Mouse (Mus musculus) intestine, embryonic 16.5 days (tissue): ENCODE results near the gene Tcam1. TPM values are rescaled to one million over a fixed set of nuclear protein-coding genes. Genes with fewer than 3 reads are reported as not detected.

Experiments
- ATAC-seq: fragments of 200-750 bp; cut with Nextera tagmentation; 2 replicates; pipeline ENCODE4 v1.8.0; 2017; ENCODE audit warnings: moderate TSS enrichment, moderate library complexity
- H3K27ac ChIP-seq: fragments of 300-500 bp; sonication (generic); 2 replicates; pipeline ENCODE4 v1.5.1; 2014; ENCODE audit warnings: mild to moderate bottlenecking, low read length
- H3K27me3 ChIP-seq: fragments of 300-500 bp; sonication (generic); replicated peaks from 2 replicates; pipeline ENCODE4 v1.6.1; 2014; ENCODE audit warnings: low read length, control low read depth, mixed read lengths; ENCODE audit not compliant: control insufficient read depth, insufficient read depth
- H3K36me3 ChIP-seq: fragments of 300-500 bp; sonication (generic); 2 replicates; pipeline ENCODE4 v1.6.1; 2014; ENCODE audit warnings: low read length, control low read depth; ENCODE audit not compliant: control insufficient read depth, insufficient read depth
- H3K4me1 ChIP-seq: fragments of 300-500 bp; sonication (generic); 2 replicates; pipeline ENCODE4 v1.6.1; 2014; ENCODE audit warnings: low read length, control low read depth, mixed read lengths; ENCODE audit not compliant: control insufficient read depth, insufficient read depth
- H3K4me2 ChIP-seq: fragments of 300-500 bp; sonication (generic); 2 replicates; pipeline ENCODE4 v1.6.1; 2014; ENCODE audit warnings: low read depth, low read length, control low read depth
- H3K4me3 ChIP-seq: fragments of 300-500 bp; sonication (generic); 2 replicates; pipeline ENCODE4 v1.5.1; 2014; ENCODE audit warnings: mild to moderate bottlenecking, low read length
- H3K9ac ChIP-seq: fragments of 300-500 bp; sonication (generic); 2 replicates; pipeline ENCODE4 v1.6.1; 2014; ENCODE audit warnings: low read depth, low read length
- H3K9me3 ChIP-seq: fragments of 300-500 bp; sonication (generic); 2 replicates; pipeline ENCODE4 v1.6.1; 2016; ENCODE audit warnings: low read length, control low read depth; ENCODE audit not compliant: control insufficient read depth
- WGBS: fragments of 180-500 bp; shearing (Covaris S2); extraction: QIAGEN DNeasy Blood & Tissue Kit; methylation state at CpG from one replicate; pipeline ENCODE4 v1.1.7; 2014; 5-methylcytosine and 5-hydroxymethylcytosine counted together
- polyA plus RNA-seq: library from polyadenylated mRNA; unstranded; fragments of >200 nt; fragmentation: Nextera tagmentation; extraction: Ambion mirVana; gene quantifications from 2 replicates; pipeline ENCODE4 v1.2.1, GENCODE M21; 2015

Tcam1 gene
- polyA plus RNA-seq, 1 experiment from 2014 or later, result 0.27 TPM

DNA sequence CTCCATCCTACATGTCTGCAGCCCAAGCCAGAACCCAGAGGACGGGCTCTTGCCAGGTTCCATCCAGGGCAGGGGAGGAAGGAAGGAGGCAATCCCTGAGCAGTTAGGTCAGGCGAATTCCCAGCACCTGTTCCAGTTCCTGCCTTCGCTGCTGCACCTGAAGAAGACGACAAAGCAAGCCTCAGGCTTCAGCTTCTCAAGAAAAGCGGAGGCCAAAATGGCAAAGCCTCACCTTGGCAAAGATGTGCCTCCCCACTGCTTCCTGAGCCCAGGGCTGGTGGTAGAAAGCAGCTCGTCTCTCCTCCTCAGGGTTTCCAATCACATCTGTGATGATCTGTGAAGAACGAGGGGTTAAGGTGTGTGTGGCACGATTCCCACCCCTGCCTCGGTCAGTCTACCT lies 12.5 kb upstream of the Tcam1 start:
- no peak for ATAC-seq

GRCm38 (mm10) chr11:106264988-106265387 lies 11.5 kb upstream of the Tcam1 start:
- Histone ChIP-seq H3K27ac (no peak overlapping the region), H3K4me2 (no peak overlapping the region), H3K27me3 (no peaks in the 10 kb centered on the region), H3K36me3 (peaks cover 43% of the 10 kb centered on the region), H3K4me1 (peaks cover 22% of the 10 kb centered on the region), H3K4me3 (no peak overlapping the region), H3K9ac (no peak overlapping the region), H3K9me3 (no peaks in the 10 kb centered on the region)
- 89% methylated on average over 15 of the region's 15 CpGs for WGBS
- ATAC-seq, result no peak

More for the DNA sequence above, 12.5 kb upstream of the Tcam1 start:
- Histone ChIP-seq H3K4me3 (no peak overlapping the region), H3K4me1 (peaks cover 15% of the 10 kb centered on the region), H3K9ac (no peak overlapping the region), H3K4me2 (no peak overlapping the region), H3K27ac (no peak overlapping the region), H3K27me3 (no peaks in the 10 kb centered on the region), H3K9me3 (no peaks in the 10 kb centered on the region), H3K36me3 (peaks cover 43% of the 10 kb centered on the region)
- WGBS, result 84% methylated on average over 9 of the region's 9 CpGs

GRCm38 (mm10) chr11:106265570-106265969 lies 10.9 kb upstream of the Tcam1 start:
- H3K9me3 ChIP-seq, result no peaks in the 10 kb centered on the region
- ATAC-seq, result no peak
- H3K27ac ChIP-seq, result no peak overlapping the region
- H3K36me3 ChIP-seq, result peaks cover 43% of the 10 kb centered on the region
- 86% methylated on average over 4 of the region's 4 CpGs for WGBS
- H3K4me2 ChIP-seq, result no peak overlapping the region
- no peaks in the 10 kb centered on the region for H3K27me3 ChIP-seq
- H3K4me3 ChIP-seq, result no peak overlapping the region
- no peak overlapping the region for H3K9ac ChIP-seq
- H3K4me1 ChIP-seq, result peaks cover 28% of the 10 kb centered on the region

DNA sequence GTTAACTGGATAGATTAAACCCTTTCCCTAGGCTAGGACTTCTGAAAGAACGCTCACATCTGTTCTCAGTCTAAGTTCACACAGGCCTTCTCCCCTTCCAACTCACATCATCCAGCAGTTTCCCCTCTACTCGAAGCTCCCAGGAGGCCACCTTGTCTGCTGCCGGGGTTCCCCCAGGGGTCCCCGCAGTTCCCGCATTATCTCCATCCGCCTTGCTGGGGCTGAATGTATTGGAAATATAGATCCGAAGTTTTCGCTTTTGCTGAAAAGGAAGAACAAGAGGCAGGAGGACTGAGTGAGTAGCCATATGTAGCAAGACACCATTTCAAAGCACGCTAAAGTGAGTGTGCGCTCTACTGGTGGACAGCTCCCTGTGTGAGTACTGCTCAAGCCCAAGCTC lies 10.0 kb upstream of the Tcam1 start:
- Histone ChIP-seq H3K27ac (no peak overlapping the region), H3K4me2 (no peak overlapping the region), H3K9me3 (no peaks in the 10 kb centered on the region), H3K4me1 (peaks cover 34% of the 10 kb centered on the region), H3K9ac (no peak overlapping the region), H3K36me3 (peaks cover 43% of the 10 kb centered on the region), H3K27me3 (no peaks in the 10 kb centered on the region), H3K4me3 (no peak overlapping the region)
- 94% methylated on average over 10 of the region's 10 CpGs for WGBS
- no peak for ATAC-seq

GRCm38 (mm10) chr11:106267311-106267852 lies 9.1 kb upstream of the Tcam1 start:
- Histone ChIP-seq H3K9me3 (no peaks in the 10 kb centered on the region), H3K36me3 (peaks cover 34% of the 10 kb centered on the region), H3K27ac (no peak overlapping the region), H3K27me3 (no peaks in the 10 kb centered on the region), H3K4me2 (no peak overlapping the region), H3K4me1 (peaks cover 36% of the 10 kb centered on the region), H3K4me3 (no peak overlapping the region), H3K9ac (no peak overlapping the region)
- 65% methylated on average over 15 of the region's 15 CpGs for WGBS
- ATAC-seq, result no peak

DNA sequence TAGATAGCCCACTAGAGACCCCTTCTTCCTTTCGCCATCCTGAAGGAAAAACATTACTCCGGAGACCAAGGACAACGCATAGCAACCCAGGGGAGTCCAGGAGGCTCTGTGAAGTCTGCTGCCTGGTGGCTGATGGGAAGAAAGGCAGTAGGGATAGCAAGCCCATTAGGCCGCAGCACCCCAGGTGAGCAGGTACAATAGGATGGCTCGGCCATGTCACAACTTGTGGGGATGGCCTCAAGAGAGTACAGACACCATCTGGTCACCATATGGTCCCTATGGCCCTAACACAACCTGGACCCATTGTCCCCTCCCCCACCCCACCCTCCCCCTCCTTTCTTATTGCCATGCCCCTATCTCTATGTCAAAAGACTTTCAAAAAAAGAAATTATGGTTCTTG lies 8.6 kb upstream of the Tcam1 start:
- peak overlapping the region; percentile 25; the same call in 1 of the 2 replicates for H3K9ac ChIP-seq
- no peak overlapping the region for H3K4me3 ChIP-seq

GRCm38 (mm10) chr11:106268326-106269059 lies 8.0 kb upstream of the Tcam1 start:
- 26% methylated on average over 8 of the region's 8 CpGs for WGBS
- peak overlapping the region; percentile 86 for H3K27ac ChIP-seq
- H3K4me3 ChIP-seq, result peak overlapping the region; percentile 6; the same call in 1 of the 2 replicates
- H3K4me2 ChIP-seq, result peak overlapping the region; percentile 32
- peak overlapping the region; percentile 34 for H3K9ac ChIP-seq
- H3K27me3 ChIP-seq, result no peaks in the 10 kb centered on the region
- peaks cover 25% of the 10 kb centered on the region for H3K36me3 ChIP-seq
- H3K9me3 ChIP-seq, result no peaks in the 10 kb centered on the region
- no peak for ATAC-seq
- peaks cover 37% of the 10 kb centered on the region for H3K4me1 ChIP-seq

More for the DNA sequence above, 8.6 kb upstream of the Tcam1 start:
- Histone ChIP-seq H3K27ac (peak overlapping the region; percentile 86), H3K27me3 (no peaks in the 10 kb centered on the region), H3K36me3 (peaks cover 29% of the 10 kb centered on the region), H3K9me3 (no peaks in the 10 kb centered on the region), H3K4me1 (peaks cover 36% of the 10 kb centered on the region), H3K4me2 (peak overlapping the region; percentile 32; the same call in 1 of the 2 replicates)
- ATAC-seq, result no peak
- 70% methylated on average over 5 of the region's 5 CpGs for WGBS

- peak overlapping the region; percentile 86 for H3K27ac ChIP-seq
- no peaks in the 10 kb centered on the region for H3K27me3 ChIP-seq
- ATAC-seq, result no peak
- peak overlapping the region; percentile 34 for H3K9ac ChIP-seq
- peaks cover 24% of the 10 kb centered on the region for H3K36me3 ChIP-seq
- peaks cover 40% of the 10 kb centered on the region for H3K4me1 ChIP-seq
- 17% methylated on average over 3 of the region's 3 CpGs for WGBS
- peak overlapping the region; percentile 32 for H3K4me2 ChIP-seq
- no peaks in the 10 kb centered on the region for H3K9me3 ChIP-seq
- H3K4me3 ChIP-seq, result peak overlapping the region; percentile 6; the same call in 1 of the 2 replicates
Observed at GRCm38 (mm10) chr11:106269060-106269431, 7.4 kb upstream of the Tcam1 start.

DNA sequence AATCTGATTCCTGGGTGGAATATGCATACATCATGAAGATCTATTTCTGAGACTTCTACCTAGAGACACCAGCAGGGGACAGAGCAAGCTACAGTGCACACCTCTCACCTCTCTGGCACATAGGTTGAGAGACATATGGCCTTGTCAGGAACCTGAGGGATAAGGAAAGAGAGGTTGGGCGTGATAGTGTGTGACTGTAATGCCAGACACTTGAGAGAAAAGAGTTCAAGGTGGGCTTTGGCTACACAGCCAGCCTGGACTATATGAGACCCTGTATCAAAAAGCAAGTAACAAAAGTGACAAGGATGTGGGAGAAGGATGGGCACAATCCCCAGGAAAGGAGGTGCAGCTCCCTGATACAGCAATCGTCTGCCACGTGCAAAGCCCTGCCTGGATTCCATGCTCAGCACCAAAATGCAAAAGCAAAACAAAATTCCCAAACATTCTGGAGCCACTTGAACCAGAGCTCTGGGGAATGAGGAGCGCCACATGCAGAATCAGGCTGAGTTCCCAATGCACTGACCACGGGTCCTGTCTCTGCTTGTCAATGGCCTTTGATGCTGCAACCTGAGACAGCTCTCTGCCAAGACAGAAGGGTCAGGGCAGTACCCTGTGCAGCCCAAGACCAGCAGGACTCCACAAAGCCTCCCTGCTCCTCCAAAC lies 5.2 kb upstream of the Tcam1 start:
- WGBS, result 13% methylated on average over 5 of the region's 5 CpGs
- H3K27me3 ChIP-seq, result no peaks in the 10 kb centered on the region
- H3K4me1 ChIP-seq, result peaks cover 52% of the 10 kb centered on the region
- H3K36me3 ChIP-seq, result peaks cover 4% of the 10 kb centered on the region; the same call in 1 of the 2 replicates
- H3K4me3 ChIP-seq, result peak overlapping the region; percentile 96
- peak overlapping the region; percentile 79 for H3K4me2 ChIP-seq
- peak overlapping the region; percentile 98 for H3K27ac ChIP-seq
- ATAC-seq, result no peak
- peak overlapping the region; percentile 99 for H3K9ac ChIP-seq
- H3K9me3 ChIP-seq, result no peaks in the 10 kb centered on the region
